Mouse (Mus musculus): ENCODE measurements around the gene Abca1.
A peak's percentile ranks its signal among the peaks of the same experiment; 100 is the strongest.

Gene Abca1

DNA sequence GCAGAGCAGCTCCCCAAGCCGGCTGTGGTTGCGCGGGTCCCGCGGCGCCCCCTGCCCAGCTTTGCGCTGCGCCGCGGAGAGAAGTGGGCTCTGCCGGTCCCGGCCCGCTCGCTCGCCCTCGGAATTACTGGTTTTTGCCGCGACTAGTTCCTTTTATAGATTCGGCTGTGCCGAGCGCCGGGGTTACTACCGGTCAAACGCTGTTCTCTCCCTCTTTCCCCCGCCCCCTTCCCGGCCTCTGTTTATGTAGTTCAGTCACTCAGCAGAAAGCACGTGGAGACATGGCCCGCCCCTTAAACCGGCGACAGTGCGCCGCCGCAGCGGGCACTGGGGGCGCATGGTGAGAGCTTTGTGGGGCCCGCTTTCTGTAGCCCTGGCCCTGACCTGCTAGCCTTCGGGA lies at the start of gene Abca1:
TSS of gene Abca1 (minus strand) at position 129 of the 400 bp plus-strand sequence.
- Histone ChIP-seq H3K36me3 (ENCODE audit: control insufficient read depth, insufficient read depth, low read length, poor library complexity, severe bottlenecking) (no peaks in the 10 kb centered on the region), H3K27me3 (ENCODE audit: control insufficient read depth, insufficient read depth, low read length, poor library complexity, severe bottlenecking) (no peaks in the 10 kb centered on the region)
- DNase-seq (ENCODE audit: low read depth, low spot score) = peak; percentile 95

DNA sequence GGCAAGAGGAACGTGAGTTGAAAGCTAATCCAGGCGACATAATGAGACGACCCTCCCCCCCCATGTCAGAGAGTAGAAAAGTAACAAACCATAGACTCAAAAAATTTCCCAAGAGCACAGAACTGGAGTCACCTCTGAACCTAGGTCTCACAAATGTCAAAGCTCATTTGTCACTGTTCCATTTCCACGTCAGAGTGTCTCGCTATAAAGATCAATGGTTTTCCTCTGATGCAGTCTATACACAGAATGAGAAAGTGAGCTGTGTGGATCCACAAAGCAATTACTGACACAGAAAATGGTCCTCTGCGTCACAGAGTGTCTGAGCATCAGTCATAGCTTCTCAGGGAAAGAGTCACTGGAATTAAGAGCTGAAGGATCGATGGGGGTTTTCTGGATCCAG lies 44.8 kb upstream of the Abca1 start:
- DNase-seq (ENCODE audit: low read depth, low spot score) = no peak
- no peaks in the 10 kb centered on the region for H3K27me3 ChIP-seq (ENCODE audit: control insufficient read depth, insufficient read depth, low read length, poor library complexity, severe bottlenecking)
- H3K36me3 ChIP-seq (ENCODE audit: control insufficient read depth, insufficient read depth, low read length, poor library complexity, severe bottlenecking) = no peaks in the 10 kb centered on the region

DNA sequence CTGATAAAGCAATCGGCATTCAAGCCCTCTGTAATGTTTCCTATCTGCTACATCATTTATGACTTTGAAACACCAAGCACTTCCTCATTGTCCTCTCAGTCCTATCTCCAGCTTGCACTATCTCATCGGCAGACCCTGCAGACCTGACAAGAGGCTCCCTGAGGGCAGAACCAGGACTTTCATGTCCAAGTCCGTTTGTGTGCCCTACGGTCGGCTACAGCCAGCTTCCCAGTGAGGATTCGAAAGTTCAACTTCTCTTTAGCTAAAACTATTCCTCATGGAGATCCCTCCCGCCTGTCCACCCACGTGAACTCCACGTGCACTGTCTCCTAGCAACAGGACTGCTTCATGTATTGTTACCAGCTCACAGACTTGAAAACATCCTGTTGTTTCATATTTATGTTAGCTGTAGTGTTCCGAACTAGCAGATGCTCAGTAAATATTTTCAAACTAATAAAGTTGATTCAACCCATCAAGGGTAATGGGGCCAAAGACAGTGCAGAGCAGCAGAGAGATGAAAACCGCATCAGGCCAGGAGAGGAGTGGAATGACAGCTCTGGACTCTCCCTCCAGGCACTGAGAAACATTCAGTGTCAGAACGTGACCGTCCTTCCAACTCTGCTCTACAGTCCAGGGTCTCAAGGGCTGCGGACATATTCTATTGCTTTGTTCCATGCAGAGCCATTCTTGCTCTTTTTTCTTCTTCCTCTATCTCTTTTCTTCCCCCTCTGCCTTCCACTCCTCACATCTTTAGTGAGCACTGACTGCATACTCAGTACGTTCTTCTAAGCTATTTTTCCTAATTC lies 44.1 kb upstream of the Abca1 start:
- DNase-seq (ENCODE audit: low read depth, low spot score) = peak; percentile 11

DNA sequence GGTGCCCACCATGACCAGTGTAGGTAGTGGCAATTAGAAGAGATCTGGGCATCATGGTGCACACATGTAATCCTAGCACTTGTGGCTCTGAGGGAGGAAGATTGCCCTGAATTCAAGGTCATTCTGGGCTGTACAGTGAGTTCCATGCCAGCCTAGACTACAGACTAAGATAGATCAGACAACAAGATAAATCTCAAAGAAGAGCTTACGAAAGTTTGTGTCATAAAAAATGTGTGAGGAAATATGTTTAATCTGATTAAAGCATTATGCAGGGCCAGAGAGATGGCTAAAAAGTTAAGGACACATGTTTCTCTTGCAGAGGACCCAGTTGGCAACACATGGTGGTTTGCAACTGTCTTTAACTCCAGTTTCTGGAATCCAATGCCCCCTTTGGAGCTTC lies 40.6 kb upstream of the Abca1 start:
- Histone ChIP-seq H3K36me3 (ENCODE audit: control insufficient read depth, insufficient read depth, low read length, poor library complexity, severe bottlenecking) (no peaks in the 10 kb centered on the region), H3K27me3 (ENCODE audit: control insufficient read depth, insufficient read depth, low read length, poor library complexity, severe bottlenecking) (no peaks in the 10 kb centered on the region)
- no peak for DNase-seq (ENCODE audit: low read depth, low spot score)

More for the DNA sequence above, 44.1 kb upstream of the Abca1 start:
- Histone ChIP-seq H3K36me3 (ENCODE audit: control insufficient read depth, insufficient read depth, low read length, poor library complexity, severe bottlenecking) (no peaks in the 10 kb centered on the region), H3K27me3 (ENCODE audit: control insufficient read depth, insufficient read depth, low read length, poor library complexity, severe bottlenecking) (no peaks in the 10 kb centered on the region)

- Histone ChIP-seq H3K36me3 (ENCODE audit: control insufficient read depth, insufficient read depth, low read length, poor library complexity, severe bottlenecking) (no peaks in the 10 kb centered on the region), H3K27me3 (ENCODE audit: control insufficient read depth, insufficient read depth, low read length, poor library complexity, severe bottlenecking) (no peaks in the 10 kb centered on the region)
- no peak for DNase-seq (ENCODE audit: low read depth, low spot score)
These were observed 38.1 kb upstream of the Abca1 start for GRCm38 (mm10) chr4:53197842-53198241.

- no peaks in the 10 kb centered on the region for H3K27me3 ChIP-seq (ENCODE audit: control insufficient read depth, insufficient read depth, low read length, poor library complexity, severe bottlenecking)
- DNase-seq (ENCODE audit: low read depth, low spot score) = peak; percentile 89
- H3K36me3 ChIP-seq (ENCODE audit: control insufficient read depth, insufficient read depth, low read length, poor library complexity, severe bottlenecking) = no peaks in the 10 kb centered on the region
These were observed 36.5 kb upstream of the Abca1 start for GRCm38 (mm10) chr4:53196058-53196771.

- Histone ChIP-seq H3K36me3 (ENCODE audit: control insufficient read depth, insufficient read depth, low read length, poor library complexity, severe bottlenecking) (no peaks in the 10 kb centered on the region), H3K27me3 (ENCODE audit: control insufficient read depth, insufficient read depth, low read length, poor library complexity, severe bottlenecking) (no peaks in the 10 kb centered on the region)
- peak; percentile 18 for DNase-seq (ENCODE audit: low read depth, low spot score)
These were observed 27.4 kb upstream of the Abca1 start for GRCm38 (mm10) chr4:53187071-53187470.

- Histone ChIP-seq H3K27me3 (ENCODE audit: control insufficient read depth, insufficient read depth, low read length, poor library complexity, severe bottlenecking) (no peaks in the 10 kb centered on the region), H3K36me3 (ENCODE audit: control insufficient read depth, insufficient read depth, low read length, poor library complexity, severe bottlenecking) (no peaks in the 10 kb centered on the region)
- no peak for DNase-seq (ENCODE audit: low read depth, low spot score)
These were observed 26.9 kb upstream of the Abca1 start for GRCm38 (mm10) chr4:53186573-53186972.

- H3K27me3 ChIP-seq (ENCODE audit: control insufficient read depth, insufficient read depth, low read length, poor library complexity, severe bottlenecking) = no peaks in the 10 kb centered on the region
- no peaks in the 10 kb centered on the region for H3K36me3 ChIP-seq (ENCODE audit: control insufficient read depth, insufficient read depth, low read length, poor library complexity, severe bottlenecking)
- DNase-seq (ENCODE audit: low read depth, low spot score) = no peak
These were observed 26.4 kb upstream of the Abca1 start for GRCm38 (mm10) chr4:53186141-53186540.

DNA sequence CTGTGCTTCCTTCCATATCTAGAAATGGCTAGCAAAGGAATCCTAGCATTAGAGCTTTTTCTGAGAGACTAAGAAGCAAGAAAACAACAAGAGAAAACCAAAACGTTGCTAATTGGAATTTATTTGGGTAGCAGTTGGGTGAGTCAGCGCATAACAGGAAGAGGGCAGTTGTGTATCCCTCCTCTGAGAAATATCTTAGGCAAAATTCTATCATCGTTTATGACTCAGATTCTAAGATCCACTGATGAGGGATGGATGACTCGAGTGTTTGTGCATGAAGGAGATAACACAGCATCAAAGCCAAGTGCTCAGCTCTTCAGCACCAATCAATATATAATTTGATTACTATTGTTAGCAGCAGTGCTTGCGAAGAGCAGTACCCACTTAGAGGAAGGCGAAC lies 21.8 kb upstream of the Abca1 start:
- no peaks in the 10 kb centered on the region for H3K27me3 ChIP-seq (ENCODE audit: control insufficient read depth, insufficient read depth, low read length, poor library complexity, severe bottlenecking)
- DNase-seq (ENCODE audit: low read depth, low spot score) = no peak
- no peaks in the 10 kb centered on the region for H3K36me3 ChIP-seq (ENCODE audit: control insufficient read depth, insufficient read depth, low read length, poor library complexity, severe bottlenecking)

GRCm38 (mm10) chr4:53179308-53179820 lies 19.7 kb upstream of the Abca1 start:
- no peak for DNase-seq (ENCODE audit: low read depth, low spot score)
- Histone ChIP-seq H3K27me3 (ENCODE audit: control insufficient read depth, insufficient read depth, low read length, poor library complexity, severe bottlenecking) (no peaks in the 10 kb centered on the region), H3K36me3 (ENCODE audit: control insufficient read depth, insufficient read depth, low read length, poor library complexity, severe bottlenecking) (no peaks in the 10 kb centered on the region)

GRCm38 (mm10) chr4:53178489-53178888 lies 18.8 kb upstream of the Abca1 start:
- Histone ChIP-seq H3K27me3 (ENCODE audit: control insufficient read depth, insufficient read depth, low read length, poor library complexity, severe bottlenecking) (no peaks in the 10 kb centered on the region), H3K36me3 (ENCODE audit: control insufficient read depth, insufficient read depth, low read length, poor library complexity, severe bottlenecking) (no peaks in the 10 kb centered on the region)
- no peak for DNase-seq (ENCODE audit: low read depth, low spot score)

DNA sequence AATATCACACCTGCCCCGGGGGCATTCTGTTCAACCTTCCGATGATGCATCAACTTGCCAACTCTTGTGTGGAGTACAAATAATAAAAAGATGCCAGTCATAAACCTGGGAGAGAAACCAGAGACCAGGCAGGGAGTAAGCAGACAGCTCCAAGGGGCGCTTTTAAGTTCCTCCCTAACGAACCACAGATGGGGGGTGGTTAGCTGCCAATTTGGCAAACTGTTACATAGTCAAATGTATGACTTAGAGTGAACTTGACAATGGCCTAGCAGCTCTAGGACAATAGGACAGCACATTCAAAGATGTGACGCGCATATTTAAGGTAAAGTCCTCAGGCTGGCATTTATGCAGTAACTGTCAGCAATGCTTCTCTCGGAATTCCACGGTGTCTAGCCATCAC lies 18.0 kb upstream of the Abca1 start:
- Histone ChIP-seq H3K36me3 (ENCODE audit: control insufficient read depth, insufficient read depth, low read length, poor library complexity, severe bottlenecking) (no peaks in the 10 kb centered on the region), H3K27me3 (ENCODE audit: control insufficient read depth, insufficient read depth, low read length, poor library complexity, severe bottlenecking) (no peaks in the 10 kb centered on the region)
- no peak for DNase-seq (ENCODE audit: low read depth, low spot score)

- Histone ChIP-seq H3K27me3 (ENCODE audit: control insufficient read depth, insufficient read depth, low read length, poor library complexity, severe bottlenecking) (no peaks in the 10 kb centered on the region), H3K36me3 (ENCODE audit: control insufficient read depth, insufficient read depth, low read length, poor library complexity, severe bottlenecking) (no peaks in the 10 kb centered on the region)
- DNase-seq (ENCODE audit: low read depth, low spot score) = no peak
These were observed 15.2 kb upstream of the Abca1 start for GRCm38 (mm10) chr4:53174906-53175305.

DNA sequence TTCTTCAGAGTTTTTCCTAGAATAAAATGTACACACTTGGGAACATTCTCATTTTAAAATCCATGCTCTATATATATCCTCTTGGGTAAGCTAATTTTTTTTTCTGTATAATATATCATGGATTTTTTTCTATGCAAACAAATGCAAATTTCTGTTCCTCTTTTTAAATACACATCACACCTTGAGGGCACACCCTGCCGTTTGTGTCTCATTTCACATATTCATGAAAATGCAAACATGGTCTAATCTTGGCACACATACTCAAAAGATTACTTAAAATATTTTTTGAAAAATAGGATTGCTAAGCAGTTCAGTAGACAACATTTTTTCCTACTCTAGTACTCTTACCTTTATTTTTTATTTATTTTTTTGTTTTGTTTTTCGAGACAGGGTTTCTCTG lies 10.7 kb upstream of the Abca1 start:
- Histone ChIP-seq H3K36me3 (ENCODE audit: control insufficient read depth, insufficient read depth, low read length, poor library complexity, severe bottlenecking) (no peaks in the 10 kb centered on the region), H3K27me3 (ENCODE audit: control insufficient read depth, insufficient read depth, low read length, poor library complexity, severe bottlenecking) (no peaks in the 10 kb centered on the region)
- peak; percentile 51 for DNase-seq (ENCODE audit: low read depth, low spot score)

Data from splenic B cell, adult 2 months (primary cell).